Mouse (Mus musculus) hindbrain, postnatal 0 days (tissue): ENCODE measurements around the gene Tnpo3. TPM values are rescaled to one million over a fixed set of nuclear protein-coding genes. Genes with fewer than 3 reads are reported as not detected.
"Not testable (repeated sequence)": the region's sequence is repeated elsewhere in the genome, so short reads cannot be mapped to it uniquely, and the experiment has no call there.

Experiments used
- ATAC-seq: fragments of 200-750 bp; cut with Nextera tagmentation; 2 replicates; pipeline ENCODE4 v1.8.0; 2017; ENCODE audit warnings: mild to moderate bottlenecking, moderate TSS enrichment, moderate library complexity
- DNase-seq: peaks from one replicate; pipeline ENCODE4 v3.0.0-alpha.2; 2015; ENCODE audit warnings: low spot score
- H3K27ac ChIP-seq: fragments of 300-500 bp; sonication (generic); 2 replicates; pipeline ENCODE4 v1.5.1; 2014; ENCODE audit warnings: mild to moderate bottlenecking
- H3K27me3 ChIP-seq: fragments of 300-500 bp; sonication (generic); 2 replicates; pipeline ENCODE4 v1.6.1; 2014; ENCODE audit warnings: low read length, mixed read lengths; ENCODE audit not compliant: insufficient read depth
- H3K36me3 ChIP-seq: fragments of 300-500 bp; sonication (generic); 2 replicates; pipeline ENCODE4 v1.6.1; 2014; ENCODE audit warnings: low read length, mixed read lengths; ENCODE audit not compliant: insufficient read depth
- H3K4me1 ChIP-seq: fragments of 300-500 bp; sonication (generic); 2 replicates; pipeline ENCODE4 v1.6.1; 2014; ENCODE audit warnings: antibody characterized with exemption, low read length, mixed read lengths; ENCODE audit not compliant: insufficient read depth
- H3K4me2 ChIP-seq: fragments of 300-500 bp; sonication (generic); 2 replicates; pipeline ENCODE4 v1.6.1; 2014; ENCODE audit warnings: low read depth, mild to moderate bottlenecking, low read length, moderate library complexity, mixed read lengths
- H3K4me3 ChIP-seq: fragments of 300-500 bp; sonication (generic); 2 replicates; pipeline ENCODE4 v1.5.1; 2014; ENCODE audit warnings: low read length
- H3K9ac ChIP-seq: fragments of 300-500 bp; sonication (generic); replicated peaks from 2 replicates; pipeline ENCODE4 v1.6.1; 2014; ENCODE audit warnings: mild to moderate bottlenecking, low read length, moderate library complexity, mixed read lengths
- H3K9me3 ChIP-seq: fragments of 300-500 bp; sonication (generic); 2 replicates; pipeline ENCODE4 v1.6.1; 2016; ENCODE audit warnings: low read length, mixed read lengths
- CTCF ChIP-seq: IDR thresholded peaks from 2 replicates; pipeline ENCODE4 v1.5.1; 2016; ENCODE audit warnings: antibody characterized with exemption, control low read depth, low read depth
- WGBS: fragments of 180-500 bp; shearing (Covaris S2); extraction: QIAGEN DNeasy Blood & Tissue Kit; methylation state at CpG from one replicate; pipeline ENCODE4 v1.1.7; 2014; 5-methylcytosine and 5-hydroxymethylcytosine counted together
- polyA plus RNA-seq: library from polyadenylated mRNA; unstranded; fragments of >200 nt; fragmentation: Nextera tagmentation; extraction: Ambion mirVana; gene quantifications from 2 replicates; pipeline ENCODE4 v1.2.1, GENCODE M21; 2015
- total RNA-seq: library from RNA; depleted of rRNA; stranded (reverse); fragments of >200 nt; gene quantifications from 2 replicates; pipeline ENCODE4 v1.2.3, GENCODE M21; 2014

The Tnpo3 gene
- total and polyA plus RNA-seq, 2 experiments from 2014 or later: 57.3 to 79.2 TPM

DNA sequence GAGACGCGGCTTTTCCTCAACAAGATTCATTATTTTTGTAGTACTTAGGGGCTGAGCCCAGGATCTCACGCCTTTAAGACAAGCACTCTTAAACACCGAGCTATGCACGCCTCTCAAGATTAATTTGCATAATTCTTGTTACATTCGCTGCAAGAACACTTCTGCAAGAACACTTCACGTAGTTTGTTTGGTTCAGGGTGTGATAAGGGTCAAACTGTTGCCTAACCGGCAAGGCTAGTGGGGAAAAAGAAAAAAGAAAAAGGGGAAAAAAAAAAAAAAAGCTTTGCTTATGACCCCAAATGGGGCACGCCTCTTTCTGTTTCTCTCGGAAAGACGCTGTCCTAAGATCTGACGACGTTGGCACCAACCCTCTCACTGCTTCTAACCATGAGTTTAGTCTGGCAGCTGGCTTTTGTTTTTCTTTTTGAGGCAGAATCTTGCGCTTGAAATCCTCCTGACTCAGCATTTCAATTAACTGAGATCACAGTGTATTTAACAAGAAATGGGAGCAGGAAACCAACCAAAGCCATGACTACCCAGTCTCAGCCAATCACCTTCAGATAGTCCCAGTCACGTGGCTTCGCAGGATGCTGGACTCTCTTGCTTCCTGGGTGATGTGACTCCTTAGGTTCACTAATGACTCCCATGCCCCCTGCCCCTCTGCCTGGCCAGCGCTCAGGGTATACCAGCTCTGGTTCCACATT, 11.3 kb upstream of the Tnpo3 start:
- WGBS: 67% methylated on average over 17 of the region's 17 CpGs
- Histone ChIP-seq H3K9me3 (no peaks in the 10 kb centered on the region), H3K4me3 (no peak overlapping the region), H3K9ac (no peak overlapping the region), H3K27me3 (peaks cover 4% of the 10 kb centered on the region; the same call in 1 of the 2 replicates), H3K4me2 (no peak overlapping the region), H3K36me3 (no peaks in the 10 kb centered on the region), H3K4me1 (no peaks in the 10 kb centered on the region), H3K27ac (no peak overlapping the region)
- DNase-seq (no peak), ATAC-seq (no peak)
- TF ChIP-seq CTCF: no peak

DNA sequence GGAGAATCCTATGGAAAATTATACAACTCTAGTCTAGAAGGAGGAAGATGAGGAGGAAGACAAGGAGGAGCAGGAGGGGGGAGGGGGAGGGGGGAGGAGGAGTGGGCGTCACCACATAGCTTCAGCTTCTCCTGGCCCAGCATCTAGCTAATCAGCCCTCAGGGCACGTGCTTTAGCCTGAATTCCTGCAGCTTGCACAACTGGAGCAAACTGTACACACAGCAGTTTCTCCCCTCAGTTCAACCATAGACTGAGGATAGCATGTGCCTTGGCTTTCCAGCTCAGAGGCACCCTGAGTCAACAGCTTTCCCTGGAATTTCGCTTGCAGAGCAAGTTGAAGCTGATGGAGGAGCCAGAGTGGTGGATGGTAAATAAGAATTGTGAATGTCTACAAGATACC, 10.5 kb upstream of the Tnpo3 start:
- H3K9ac ChIP-seq: no peak overlapping the region

DNA sequence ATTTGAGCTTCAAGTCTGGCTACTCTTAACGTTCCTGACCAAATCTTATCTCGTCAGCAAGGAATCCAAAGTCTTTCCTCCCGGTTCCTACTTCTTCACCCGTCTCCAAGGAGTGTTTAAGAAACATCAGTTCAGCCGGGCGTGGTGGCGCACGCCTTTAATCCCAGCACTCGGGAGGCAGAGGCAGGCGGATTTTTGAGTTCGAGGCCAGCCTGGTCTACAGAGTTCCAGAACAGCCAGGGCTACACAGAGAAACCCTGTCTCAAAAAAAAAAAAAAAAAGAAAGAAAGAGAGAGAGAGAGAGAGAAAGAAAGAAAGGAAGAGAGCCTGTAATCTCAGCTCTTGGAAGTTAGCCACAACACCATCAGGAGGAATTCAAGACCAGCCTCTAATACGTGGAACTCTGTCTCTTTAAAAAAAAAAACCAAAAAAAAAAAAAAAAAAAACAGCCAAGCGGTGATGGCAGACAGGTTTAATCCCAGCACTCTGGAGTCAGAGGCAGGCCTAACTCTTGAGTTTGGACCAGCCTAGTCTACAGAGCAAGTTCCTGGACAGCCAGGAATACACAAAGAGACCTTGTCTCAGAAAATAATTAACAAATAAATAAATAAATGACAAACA, 443 bp upstream of the Tnpo3 start:
- DNase-seq, H3K4me1 ChIP-seq, H3K9me3 ChIP-seq, H3K36me3 ChIP-seq, ATAC-seq, H3K27me3 ChIP-seq: not testable (repeated sequence)
- Histone ChIP-seq H3K27ac (peak overlapping the region; percentile 95), H3K9ac (peak overlapping the region; percentile 87), H3K4me2 (peak overlapping the region; percentile 89), H3K4me3 (peak overlapping the region; percentile 99)
- WGBS: 28% methylated on average over 13 of the region's 13 CpGs

More for the DNA sequence above, 10.5 kb upstream of the Tnpo3 start:
- no peaks in the 10 kb centered on the region for H3K9me3 ChIP-seq
- no peak overlapping the region for H3K4me3 ChIP-seq
- no peaks in the 10 kb centered on the region for H3K36me3 ChIP-seq
- H3K4me2 ChIP-seq: no peak overlapping the region
- DNase-seq (no peak), ATAC-seq (no peak)
- peaks cover 4% of the 10 kb centered on the region; the same call in 1 of the 2 replicates for H3K27me3 ChIP-seq
- TF ChIP-seq CTCF: no peak
- WGBS: 50% methylated on average over 3 of the region's 3 CpGs
- H3K27ac ChIP-seq: no peak overlapping the region
- no peaks in the 10 kb centered on the region for H3K4me1 ChIP-seq

DNA sequence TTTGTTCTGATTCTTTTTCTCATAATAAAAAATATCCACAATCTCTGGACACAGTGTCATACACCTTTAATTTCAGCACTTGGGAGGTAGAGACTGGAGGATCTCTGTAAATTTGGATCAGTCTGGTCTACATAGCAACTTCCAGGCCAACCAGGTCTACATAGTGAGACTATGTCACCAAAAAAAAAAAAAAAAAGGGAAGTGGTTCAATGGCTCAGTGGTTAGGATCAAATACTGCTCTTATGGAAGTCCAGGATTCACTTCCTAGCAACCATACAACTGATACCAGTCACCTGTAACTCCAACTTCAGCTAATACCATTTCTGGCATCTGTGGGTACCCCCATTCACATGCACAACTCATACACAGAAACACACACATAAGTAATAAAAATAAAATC, 9.5 kb downstream of the Tnpo3 start:
- no peak overlapping the region for H3K4me2 ChIP-seq
- H3K4me3 ChIP-seq: no peak overlapping the region
- no peaks in the 10 kb centered on the region for H3K36me3 ChIP-seq
- ATAC-seq: no peak
- no peak overlapping the region for H3K27ac ChIP-seq
- H3K9ac ChIP-seq: no peak overlapping the region
- no peaks in the 10 kb centered on the region for H3K9me3 ChIP-seq
- no peaks in the 10 kb centered on the region for H3K4me1 ChIP-seq
- no peak for DNase-seq
- H3K27me3 ChIP-seq: no peaks in the 10 kb centered on the region
- no peak for TF ChIP-seq CTCF

DNA sequence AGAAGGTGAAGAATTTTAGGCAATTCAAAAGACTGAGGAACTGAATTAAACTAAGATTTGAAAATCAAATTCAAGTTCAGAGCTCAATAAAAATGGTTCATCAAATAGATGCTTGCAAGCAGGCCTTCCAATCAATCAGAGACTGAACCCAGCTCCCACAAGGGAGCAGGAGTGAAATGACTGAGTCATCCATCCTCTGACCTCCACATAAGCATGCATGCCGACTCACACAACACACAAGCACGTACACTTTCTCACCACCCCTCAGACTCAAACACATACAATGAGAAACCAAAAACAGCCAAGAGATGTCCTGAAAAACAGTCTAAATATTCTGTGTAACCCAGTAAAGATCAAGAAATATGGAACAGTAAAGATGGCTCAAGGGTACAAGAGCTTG, 14.0 kb downstream of the Tnpo3 start:
- H3K36me3 ChIP-seq: no peaks in the 10 kb centered on the region
- H3K4me2 ChIP-seq: no peak overlapping the region
- ATAC-seq (no peak), DNase-seq (no peak)
- H3K4me1 ChIP-seq: no peaks in the 10 kb centered on the region
- 81% methylated on average over 2 of the region's 2 CpGs for WGBS
- TF ChIP-seq CTCF: no peak
- no peaks in the 10 kb centered on the region for H3K9me3 ChIP-seq
- no peak overlapping the region for H3K9ac ChIP-seq
- no peak overlapping the region for H3K27ac ChIP-seq
- H3K27me3 ChIP-seq: no peaks in the 10 kb centered on the region
- H3K4me3 ChIP-seq: no peak overlapping the region

DNA sequence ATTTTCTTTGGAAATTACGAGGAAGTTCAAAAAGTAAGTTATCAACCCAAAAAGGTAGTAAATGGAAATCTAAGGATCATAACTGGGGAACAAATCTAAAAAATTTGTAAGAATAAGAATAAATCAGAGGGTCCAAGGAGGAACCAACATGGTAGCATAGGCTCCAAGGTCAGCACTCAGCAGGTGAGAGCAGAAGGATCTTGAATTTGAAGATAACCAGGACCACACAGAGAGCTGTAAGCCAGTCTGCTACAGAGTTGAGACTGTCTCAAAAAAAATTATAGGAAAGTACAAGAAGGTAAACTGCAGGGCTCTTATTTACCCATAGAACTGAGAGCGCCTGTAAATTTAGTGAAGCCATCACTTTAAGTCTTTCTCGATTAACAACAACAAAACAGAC, 28.5 kb downstream of the Tnpo3 start:
- Histone ChIP-seq H3K9ac (no peak overlapping the region), H3K4me2 (no peak overlapping the region), H3K4me3 (no peak overlapping the region), H3K9me3 (no peaks in the 10 kb centered on the region), H3K27ac (no peak overlapping the region), H3K36me3 (peaks cover 36% of the 10 kb centered on the region), H3K27me3 (no peaks in the 10 kb centered on the region), H3K4me1 (no peaks in the 10 kb centered on the region)
- ATAC-seq (no peak), DNase-seq (no peak)
- WGBS: 99% methylated on average over 3 of the region's 3 CpGs
- TF ChIP-seq CTCF: no peak

DNA sequence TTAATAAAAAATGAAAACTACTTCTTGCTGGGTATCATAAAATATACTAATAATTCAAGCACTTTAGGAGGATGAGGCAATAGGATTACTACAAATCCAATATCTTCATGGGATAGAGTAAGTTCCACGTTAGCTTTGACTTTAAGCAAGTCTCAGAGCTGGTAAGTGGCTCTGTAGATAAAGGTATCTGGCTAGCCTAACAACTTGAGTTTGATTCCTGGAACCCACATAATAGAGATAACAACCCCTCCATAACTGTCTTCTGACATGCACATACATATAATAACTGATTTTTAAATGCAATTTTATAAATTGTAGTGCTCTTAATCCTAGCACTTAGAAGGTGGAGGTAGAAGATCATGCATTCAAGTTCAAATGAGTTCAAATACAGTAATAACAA, 28.9 kb downstream of the Tnpo3 start:
- no peak overlapping the region for H3K27ac ChIP-seq
- H3K36me3 ChIP-seq: peaks cover 33% of the 10 kb centered on the region
- H3K4me2 ChIP-seq: no peak overlapping the region
- H3K27me3 ChIP-seq: no peaks in the 10 kb centered on the region
- TF ChIP-seq CTCF: no peak
- ATAC-seq: no peak
- no peak overlapping the region for H3K4me3 ChIP-seq
- H3K9ac ChIP-seq: no peak overlapping the region
- no peaks in the 10 kb centered on the region for H3K9me3 ChIP-seq
- no peak for DNase-seq
- no peaks in the 10 kb centered on the region for H3K4me1 ChIP-seq
- WGBS: 90% methylated on average over 1 of the region's 1 CpGs

DNA sequence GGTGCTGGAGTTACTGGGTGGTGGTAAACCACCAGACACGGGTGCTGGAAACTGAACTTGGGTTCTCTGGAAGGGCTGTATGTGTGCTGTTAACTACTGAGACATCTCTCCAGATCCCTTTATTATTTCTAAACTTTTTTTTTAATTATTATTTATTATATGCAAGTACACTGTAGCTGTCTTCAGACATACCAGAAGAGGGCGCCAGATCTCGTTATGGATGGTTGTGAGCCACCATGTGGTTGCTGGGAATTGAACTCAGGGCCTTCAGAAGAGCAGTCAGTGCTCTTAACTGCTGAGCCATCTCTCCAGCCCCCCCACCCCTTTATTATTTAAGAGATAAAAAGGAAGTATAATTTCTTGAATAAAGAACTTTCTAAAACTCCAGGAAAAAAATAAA, 33.3 kb downstream of the Tnpo3 start:
- H3K27ac ChIP-seq, H3K4me3 ChIP-seq, H3K4me2 ChIP-seq, DNase-seq, H3K27me3 ChIP-seq, H3K4me1 ChIP-seq, H3K9ac ChIP-seq, ATAC-seq, H3K9me3 ChIP-seq: not testable (repeated sequence)
- 80% methylated on average over 3 of the region's 3 CpGs for WGBS
- peaks cover 34% of the 10 kb centered on the region for H3K36me3 ChIP-seq
